Mouse (Mus musculus): ENCODE measurements around the gene Olfr1364. TPM values are rescaled to one million over a fixed set of nuclear protein-coding genes. Genes with fewer than 3 reads are reported as not detected.

The Olfr1364 gene
- not detected for polyA plus RNA-seq (2017; shearing (Covaris generic))

DNA sequence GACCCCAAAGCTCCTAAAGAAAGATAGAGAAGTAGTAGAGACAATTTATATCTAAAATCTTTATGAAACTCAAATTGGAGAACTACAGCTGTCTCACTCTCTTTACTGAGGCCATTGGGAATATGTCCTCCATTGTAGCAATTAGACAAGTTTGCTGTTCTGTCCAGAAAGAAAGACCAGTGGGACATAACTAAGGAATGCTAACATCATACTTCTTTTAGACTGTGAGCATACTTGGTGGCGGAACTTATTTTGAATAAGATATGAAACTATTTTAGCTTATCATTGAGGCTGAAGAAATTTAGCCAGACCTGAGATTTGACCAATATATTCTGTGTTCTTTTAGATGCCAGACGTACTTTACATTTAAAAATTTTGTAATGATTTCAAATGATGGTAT lies at the start of gene Olfr1364:
Olfr1364 (minus strand) TSS at position 101 of the 400 bp plus-strand sequence.

GRCm38 (mm10) chr13:21613922-21614321 lies 32.4 kb upstream of the Olfr1364 start, which contains the start of gene Olfr1362:
TSS of gene Olfr1362 (minus strand) at chr13:21614022.

DNA sequence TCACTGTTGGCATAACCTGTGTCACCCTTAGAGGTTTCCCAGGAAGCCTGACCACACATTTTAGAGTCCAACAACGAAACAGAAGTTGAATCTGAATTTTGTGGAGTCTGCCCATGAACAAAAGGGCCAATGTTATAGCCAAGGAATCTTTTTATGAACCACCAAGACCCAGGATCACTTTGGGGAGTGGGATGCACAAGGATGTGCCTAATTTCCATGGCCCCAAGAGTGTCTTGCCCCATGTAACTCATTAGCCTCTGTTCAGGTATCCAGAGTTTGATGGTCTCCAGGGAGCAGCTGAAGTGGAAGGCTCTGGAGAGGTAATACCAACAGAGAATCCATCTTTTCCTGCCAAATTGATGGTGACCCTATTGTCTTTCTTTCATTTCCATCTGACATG lies 21.8 kb downstream of the Olfr1364 start, which contains the start of gene Olfr1535:
Olfr1535 (minus strand) TSS at position 101 of the 400 bp plus-strand sequence.

DNA sequence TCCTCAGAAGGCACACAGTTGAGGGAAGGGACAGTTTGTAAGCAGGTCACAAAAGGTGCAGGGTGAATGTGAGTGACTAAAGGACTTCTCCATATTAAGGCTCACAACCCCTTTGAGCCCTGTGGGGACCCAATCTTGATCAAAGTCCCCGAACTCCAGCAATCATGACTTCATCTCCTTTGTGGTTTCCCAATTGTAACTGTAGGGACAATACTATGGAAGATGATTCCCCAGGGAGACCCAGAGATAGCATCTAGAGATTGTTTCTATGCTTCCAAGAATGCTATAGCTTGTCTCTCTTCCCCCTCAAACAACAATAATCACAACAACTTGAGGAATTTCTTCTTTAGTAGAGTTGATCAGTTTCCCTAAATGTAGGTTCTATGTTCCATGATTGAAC lies 38.9 kb downstream of the Olfr1364 start, which contains the start of gene Olfr1366:
Olfr1366 (minus strand) TSS at position 101 of the 400 bp plus-strand sequence.

DNA sequence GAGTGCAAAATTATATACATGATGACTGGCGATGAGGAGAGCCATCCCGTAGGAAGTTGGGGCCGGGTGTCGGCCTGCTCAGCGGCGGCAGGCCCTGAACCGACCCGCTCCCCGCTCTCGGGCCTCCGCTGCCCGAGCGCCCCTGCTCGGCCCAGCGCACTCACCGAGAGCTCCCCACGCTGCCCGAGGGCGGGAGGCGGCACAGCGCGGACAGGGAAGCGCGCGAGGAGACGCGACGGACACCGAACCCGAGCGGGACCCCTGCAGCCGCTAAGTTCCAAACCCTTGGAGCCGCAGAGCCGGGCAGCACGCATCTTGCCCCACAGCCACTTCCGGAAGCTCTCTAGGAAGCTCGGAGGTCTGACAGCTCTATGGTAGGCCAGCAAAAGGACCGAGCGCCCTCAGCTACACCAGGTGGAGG lies 50.8 kb downstream of the Olfr1364 start, which contains the start of gene Zkscan8:
Zkscan8 (minus strand) TSS at position 340 of the 421 bp plus-strand sequence.

Other genes with a start within 250 kb of the Olfr1364 start
- not detected for gene Olfr1367, start 234.8 kb downstream of the Olfr1364 start, polyA plus RNA-seq (2017; shearing (Covaris generic))
- 15.3 TPM for gene Zscan12, start 218.9 kb downstream of the Olfr1364 start, polyA plus RNA-seq (2017; shearing (Covaris generic))
- 74.5 TPM for gene Zkscan3, start 179.0 kb downstream of the Olfr1364 start, polyA plus RNA-seq (2017; shearing (Covaris generic))
- gene Pgbd1, start 140.7 kb downstream of the Olfr1364 start, polyA plus RNA-seq (2017; shearing (Covaris generic)) = 0.96 TPM
- 12.8 TPM for gene Zscan26, start 128.0 kb downstream of the Olfr1364 start, polyA plus RNA-seq (2017; shearing (Covaris generic))
- 0.20 TPM for gene Nkapl, start 113.2 kb downstream of the Olfr1364 start, polyA plus RNA-seq (2017; shearing (Covaris generic))
- not detected for gene Zkscan4, start 102.9 kb downstream of the Olfr1364 start, polyA plus RNA-seq (2017; shearing (Covaris generic))
- gene Gm10065, start 102.3 kb downstream of the Olfr1364 start, polyA plus RNA-seq (2017; shearing (Covaris generic)) = not detected
- not detected for gene AK157302, start 86.5 kb downstream of the Olfr1364 start, polyA plus RNA-seq (2017; shearing (Covaris generic))
- gene Gm11273, start 80.3 kb downstream of the Olfr1364 start, polyA plus RNA-seq (2017; shearing (Covaris generic)) = 11.1 TPM
- gene Zkscan8, start 50.6 kb downstream of the Olfr1364 start, polyA plus RNA-seq (2017; shearing (Covaris generic)) = 10.4 TPM
- not detected for gene Olfr1366, start 39.0 kb downstream of the Olfr1364 start, polyA plus RNA-seq (2017; shearing (Covaris generic))
- gene Olfr1535, start 21.9 kb downstream of the Olfr1364 start, polyA plus RNA-seq (2017; shearing (Covaris generic)) = 0.20 TPM
- gene Olfr1362, start 32.3 kb upstream of the Olfr1364 start, polyA plus RNA-seq (2017; shearing (Covaris generic)) = not detected
- not detected for gene Olfr11, start 60.8 kb upstream of the Olfr1364 start, polyA plus RNA-seq (2017; shearing (Covaris generic))
- gene Olfr1361, start 81.6 kb upstream of the Olfr1364 start, polyA plus RNA-seq (2017; shearing (Covaris generic)) = not detected
- gene Olfr1360, start 95.6 kb upstream of the Olfr1364 start, polyA plus RNA-seq (2017; shearing (Covaris generic)) = not detected
- gene Olfr1359, start 116.4 kb upstream of the Olfr1364 start, polyA plus RNA-seq (2017; shearing (Covaris generic)) = not detected
- not detected for gene Hist1h2bl, start 134.4 kb upstream of the Olfr1364 start, polyA plus RNA-seq (2017; shearing (Covaris generic))
- not detected for gene Hist1h2ai, start 134.7 kb upstream of the Olfr1364 start, polyA plus RNA-seq (2017; shearing (Covaris generic))
- not detected for gene Hist1h3h, start 135.9 kb upstream of the Olfr1364 start, polyA plus RNA-seq (2017; shearing (Covaris generic))
- gene Hist1h2bm, start 140.3 kb upstream of the Olfr1364 start, polyA plus RNA-seq (2017; shearing (Covaris generic)) = 0.82 TPM
- not detected for gene Hist1h4j, start 153.3 kb upstream of the Olfr1364 start, polyA plus RNA-seq (2017; shearing (Covaris generic))
- 22.8 TPM for gene Hist1h4k, start 168.7 kb upstream of the Olfr1364 start, polyA plus RNA-seq (2017; shearing (Covaris generic))
- gene Hist1h2ak, start 172.1 kb upstream of the Olfr1364 start, polyA plus RNA-seq (2017; shearing (Covaris generic)) = 3.0 TPM
- gene Hist1h2bn, start 172.4 kb upstream of the Olfr1364 start, polyA plus RNA-seq (2017; shearing (Covaris generic)) = 2.1 TPM
- 4.3 TPM for gene Hist1h1b, start 198.9 kb upstream of the Olfr1364 start, polyA plus RNA-seq (2017; shearing (Covaris generic))
- 1.6 TPM for gene Hist1h3i, start 201.6 kb upstream of the Olfr1364 start, polyA plus RNA-seq (2017; shearing (Covaris generic))
- not detected for gene Hist1h2an, start 205.5 kb upstream of the Olfr1364 start, polyA plus RNA-seq (2017; shearing (Covaris generic))
- gene Hist1h2bp, start 205.7 kb upstream of the Olfr1364 start, polyA plus RNA-seq (2017; shearing (Covaris generic)) = not detected
- 6.5 TPM for gene Hist1h2bq, start 228.4 kb upstream of the Olfr1364 start, polyA plus RNA-seq (2017; shearing (Covaris generic))
- not detected for gene Hist1h2ao, start 228.7 kb upstream of the Olfr1364 start, polyA plus RNA-seq (2017; shearing (Covaris generic))
- gene Hist1h4m, start 230.0 kb upstream of the Olfr1364 start, polyA plus RNA-seq (2017; shearing (Covaris generic)) = 42.3 TPM

Data from inflammation-experienced regulatory T-cells, adult 16 weeks (primary cell).